Mouse (Mus musculus) gastrocnemius, postnatal 14 days (tissue): ENCODE data around the gene Mrps33. TPM values are rescaled to one million over a fixed set of nuclear protein-coding genes. Genes with fewer than 3 reads are reported as not detected.

Experiments used
- DNase-seq: peaks from one replicate; pipeline ENCODE4 v3.0.0; 2021; ENCODE audit warnings: mixed read lengths
- intact Hi-C: fragments of 180-260 bp; cut with DNase I; formaldehyde crosslinking; loops from one replicate; pipeline ENCODE4 v1.15.1; 2025; ENCODE audit warnings: low total_unique reads
- long read RNA-seq, 2 experiments: library from polyadenylated mRNA; stranded (forward); transcript quantifications; one replicate each; pipeline ENCODE4 v2.0.0; 2021
- total RNA-seq, 2 experiments: library from RNA; stranded (reverse); gene quantifications; 2 replicates each; pipeline ENCODE4 v1.2.3; 2021

The Mrps33 gene
- total RNA-seq: 10 to 100 TPM; 54.9 to 65.0 TPM
- long read RNA-seq, experiment 1, transcript Mrps33-201 (3 exons, 1,107 nt): major isoform, 81 of 94 reads
- long read RNA-seq, experiment 1, partial matches to known transcripts: 6 of 94 reads
- long read RNA-seq, experiment 1, other reads (novel, unspliced or antisense): 3 of 94 reads
- long read RNA-seq, experiment 2, transcript Mrps33-201 (3 exons, 1,107 nt): major isoform, 69 of 83 reads
- long read RNA-seq, experiment 2, transcript Mrps33-202 (3 exons, 500 nt): minor isoform, 5 of 83 reads
- long read RNA-seq, experiment 2, partial matches to known transcripts: 4 of 83 reads
- long read RNA-seq, experiment 2, other reads (novel, unspliced or antisense): 5 of 83 reads

GRCm38 (mm10) chr6:39810612-39811116 lies at the start of gene Mrps33:
Gene Mrps33 (minus strand): TSS chr6:39810988.
- DNase-seq: peak; percentile 96
- intact Hi-C loops: no loop called here

GRCm38 (mm10) chr6:39849667-39850066 lies 38.9 kb upstream of the Mrps33 start:
- intact Hi-C loops: no loop called here
- no peak for DNase-seq

GRCm38 (mm10) chr6:39848766-39849165 lies 38.0 kb upstream of the Mrps33 start:
- intact Hi-C loops: no loop called here
- DNase-seq: no peak

GRCm38 (mm10) chr6:39847538-39847937 lies 36.8 kb upstream of the Mrps33 start:
- intact Hi-C loops: no loop called here
- DNase-seq: no peak

- intact Hi-C loops: no loop called here
- DNase-seq: no peak
Observed at GRCm38 (mm10) chr6:39843698-39844342, 33.0 kb upstream of the Mrps33 start.

- intact Hi-C loops: no loop called here
- peak; percentile 42 for DNase-seq
Observed at GRCm38 (mm10) chr6:39828736-39829135, 17.9 kb upstream of the Mrps33 start.

GRCm38 (mm10) chr6:39821241-39821640 lies 10.5 kb upstream of the Mrps33 start:
- DNase-seq: no peak
- intact Hi-C loops: no loop called here

GRCm38 (mm10) chr6:39818922-39819321 lies 8.1 kb upstream of the Mrps33 start:
- DNase-seq: no peak
- intact Hi-C loops: no loop called here

- intact Hi-C loops: no loop called here
- DNase-seq: no peak
Observed at GRCm38 (mm10) chr6:39808511-39808910, 2.3 kb downstream of the Mrps33 start.

- intact Hi-C loops: no loop called here
- DNase-seq: no peak
Observed at GRCm38 (mm10) chr6:39807050-39807560, 3.7 kb downstream of the Mrps33 start.

- intact Hi-C loops: no loop called here
Observed at GRCm38 (mm10) chr6:39806336-39806735, 4.5 kb downstream of the Mrps33 start.

GRCm38 (mm10) chr6:39805916-39806315 lies 4.9 kb downstream of the Mrps33 start:
- no peak for DNase-seq
- intact Hi-C loops: no loop called here

More at GRCm38 (mm10) chr6:39806336-39806735, 4.5 kb downstream of the Mrps33 start:
- DNase-seq: no peak

GRCm38 (mm10) chr6:39800977-39801376 lies 9.8 kb downstream of the Mrps33 start:
- DNase-seq: no peak
- intact Hi-C loops: no loop called here

- intact Hi-C loops: no loop called here
- DNase-seq: no peak
Observed at GRCm38 (mm10) chr6:39797076-39797475, 13.7 kb downstream of the Mrps33 start.

- no peak for DNase-seq
- intact Hi-C loops: no loop called here
Observed at GRCm38 (mm10) chr6:39796150-39796549, 14.6 kb downstream of the Mrps33 start.

GRCm38 (mm10) chr6:39791806-39792205 lies 19.0 kb downstream of the Mrps33 start:
- no peak for DNase-seq
- intact Hi-C loops: no loop called here

- intact Hi-C loops: loop anchor here (10.0 kb wide), 1 partner anchor 164 kb away; no protein-coding TSS in a partner anchor
- no peak for DNase-seq
Observed at GRCm38 (mm10) chr6:39788408-39788807, 22.4 kb downstream of the Mrps33 start.

GRCm38 (mm10) chr6:39787783-39788182 lies 23.0 kb downstream of the Mrps33 start:
- DNase-seq: no peak
- intact Hi-C loops: loop anchor here (10.0 kb wide), 1 partner anchor 163 kb away; no protein-coding TSS in a partner anchor

GRCm38 (mm10) chr6:39785944-39786343 lies 24.8 kb downstream of the Mrps33 start:
- no peak for DNase-seq
- intact Hi-C loops: loop anchor here (10.0 kb wide), 1 partner anchor 161 kb away; no protein-coding TSS in a partner anchor

- intact Hi-C loops: loop anchor here (5.0 to 10.0 kb wide), 2 partner anchors 159 to 316 kb away; no protein-coding TSS in a partner anchor
- peak; percentile 26 for DNase-seq
Observed at GRCm38 (mm10) chr6:39783521-39783920, 27.3 kb downstream of the Mrps33 start.
